Mouse (Mus musculus) intestine, postnatal 0 days (tissue): ENCODE results near the gene Hspg2. TPM values are rescaled to one million over a fixed set of nuclear protein-coding genes. Genes with fewer than 3 reads are reported as not detected.

Experiments
- ATAC-seq: fragments of 200-750 bp; cut with Nextera tagmentation; 2 replicates; pipeline ENCODE4 v1.8.0; 2017; ENCODE audit warnings: mild to moderate bottlenecking, moderate TSS enrichment, moderate library complexity
- H3K27ac ChIP-seq: fragments of 300-500 bp; sonication (generic); 2 replicates; pipeline ENCODE4 v1.5.1; 2014; ENCODE audit warnings: mild to moderate bottlenecking, low read depth, low read length, moderate library complexity
- H3K27me3 ChIP-seq: fragments of 300-500 bp; sonication (generic); replicated peaks from 2 replicates; pipeline ENCODE4 v1.6.1; 2014; ENCODE audit warnings: low read length, mixed read lengths; ENCODE audit not compliant: control insufficient read depth, insufficient read depth
- H3K36me3 ChIP-seq: fragments of 300-500 bp; sonication (generic); 2 replicates; pipeline ENCODE4 v1.6.1; 2014; ENCODE audit warnings: mild to moderate bottlenecking, moderate library complexity; ENCODE audit not compliant: control insufficient read depth, insufficient read depth
- H3K4me1 ChIP-seq: fragments of 300-500 bp; sonication (generic); replicated peaks from 2 replicates; pipeline ENCODE4 v1.6.1; 2014; ENCODE audit warnings: antibody characterized with exemption, low read length, mixed read lengths; ENCODE audit not compliant: control insufficient read depth, insufficient read depth
- H3K4me2 ChIP-seq: fragments of 300-500 bp; sonication (generic); replicated peaks from 2 replicates; pipeline ENCODE4 v1.6.1; 2014; ENCODE audit warnings: low read depth, mild to moderate bottlenecking, moderate library complexity
- H3K4me3 ChIP-seq: fragments of 300-500 bp; sonication (generic); 2 replicates; pipeline ENCODE4 v1.5.1; 2014; ENCODE audit warnings: low read depth, low read length
- H3K9ac ChIP-seq: fragments of 300-500 bp; sonication (generic); 2 replicates; pipeline ENCODE4 v1.6.1; 2014; ENCODE audit warnings: mild to moderate bottlenecking, low read depth, low read length
- H3K9me3 ChIP-seq: fragments of 300-500 bp; sonication (generic); 2 replicates; pipeline ENCODE4 v1.6.1; 2016; ENCODE audit warnings: mixed run types; ENCODE audit not compliant: control insufficient read depth
- CTCF ChIP-seq: sonication (generic); IDR thresholded peaks from 2 replicates; pipeline ENCODE4 v1.5.1; 2016; ENCODE audit warnings: low read depth, mild to moderate bottlenecking, control low read depth, antibody characterized with exemption, moderate library complexity
- whole genome bisulfite sequencing: fragments of 180-500 bp; shearing (Covaris S2); extraction: QIAGEN DNeasy Blood & Tissue Kit; methylation state at CpG from one replicate; pipeline ENCODE4 v1.1.7; 2014; 5-methylcytosine and 5-hydroxymethylcytosine counted together
- polyA plus RNA-seq: library from polyadenylated mRNA; unstranded; fragments of >200 nt; fragmentation: Nextera tagmentation; extraction: Ambion mirVana; gene quantifications from 2 replicates; pipeline ENCODE4 v1.2.1, GENCODE M21; 2015

Hspg2 gene
- polyA plus RNA-seq, 1 experiment from 2014 or later = 16.3 TPM

GRCm38 (mm10) chr4:137473240-137473639, 4.7 kb downstream of the Hspg2 start:
- 82% methylated on average over 8 of the region's 8 CpGs for WGBS
- no peak for ATAC-seq
- no peak overlapping the region for H3K27ac ChIP-seq
- TF ChIP-seq CTCF = no peak
- H3K36me3 ChIP-seq = no peaks in the 10 kb centered on the region
- no peak overlapping the region for H3K4me3 ChIP-seq
- no peak overlapping the region for H3K9ac ChIP-seq
- no peaks in the 10 kb centered on the region for H3K9me3 ChIP-seq
- no peaks in the 10 kb centered on the region for H3K27me3 ChIP-seq
- H3K4me2 ChIP-seq = 0 out of 2 replicates have a peak overlapping the region, but pooled peaks have one; percentile 28
- H3K4me1 ChIP-seq = peaks cover 17% of the 10 kb centered on the region; the same call in 1 of the 2 replicates

GRCm38 (mm10) chr4:137473701-137474388, 5.3 kb downstream of the Hspg2 start:
- WGBS = 39% methylated on average over 18 of the region's 18 CpGs
- no peak for ATAC-seq
- H3K4me2 ChIP-seq = peak overlapping the region; percentile 28
- H3K9ac ChIP-seq = no peak overlapping the region
- peak overlapping the region; percentile 5; the same call in 1 of the 2 replicates for H3K27ac ChIP-seq
- H3K4me1 ChIP-seq = peaks cover 17% of the 10 kb centered on the region; the same call in 1 of the 2 replicates
- no peaks in the 10 kb centered on the region for H3K9me3 ChIP-seq
- H3K27me3 ChIP-seq = no peaks in the 10 kb centered on the region
- H3K4me3 ChIP-seq = no peak overlapping the region
- TF ChIP-seq CTCF = 0 out of 2 replicates have a peak, but pooled peaks have one; percentile 3
- H3K36me3 ChIP-seq = no peaks in the 10 kb centered on the region

DNA sequence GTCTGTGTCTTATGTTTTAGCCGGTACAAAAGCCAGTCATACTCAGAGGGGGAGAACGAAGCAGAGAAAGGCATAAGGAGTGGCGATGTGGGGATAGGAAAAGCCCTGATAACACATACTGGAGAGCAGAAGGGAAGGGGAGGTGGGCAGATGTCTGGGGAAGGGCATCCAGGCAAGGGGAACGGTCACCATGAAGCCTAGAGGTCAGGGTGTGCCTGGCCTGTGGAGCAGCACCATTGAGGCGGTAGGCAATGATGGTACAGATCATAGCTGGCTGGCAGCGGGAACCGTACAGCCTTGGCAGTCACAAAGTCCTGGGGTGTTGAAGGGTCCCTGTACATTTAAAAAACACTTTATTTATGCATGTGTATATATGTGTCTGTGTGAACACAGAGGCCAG, 6.1 kb downstream of the Hspg2 start:
- Histone ChIP-seq H3K36me3 (no peaks in the 10 kb centered on the region), H3K4me2 (no peak overlapping the region), H3K27me3 (no peaks in the 10 kb centered on the region), H3K9ac (no peak overlapping the region), H3K4me1 (peaks cover 25% of the 10 kb centered on the region), H3K4me3 (no peak overlapping the region), H3K9me3 (no peaks in the 10 kb centered on the region), H3K27ac (no peak overlapping the region)
- TF ChIP-seq CTCF = no peak
- no peak for ATAC-seq
- WGBS = 88% methylated on average over 7 of the region's 7 CpGs

DNA sequence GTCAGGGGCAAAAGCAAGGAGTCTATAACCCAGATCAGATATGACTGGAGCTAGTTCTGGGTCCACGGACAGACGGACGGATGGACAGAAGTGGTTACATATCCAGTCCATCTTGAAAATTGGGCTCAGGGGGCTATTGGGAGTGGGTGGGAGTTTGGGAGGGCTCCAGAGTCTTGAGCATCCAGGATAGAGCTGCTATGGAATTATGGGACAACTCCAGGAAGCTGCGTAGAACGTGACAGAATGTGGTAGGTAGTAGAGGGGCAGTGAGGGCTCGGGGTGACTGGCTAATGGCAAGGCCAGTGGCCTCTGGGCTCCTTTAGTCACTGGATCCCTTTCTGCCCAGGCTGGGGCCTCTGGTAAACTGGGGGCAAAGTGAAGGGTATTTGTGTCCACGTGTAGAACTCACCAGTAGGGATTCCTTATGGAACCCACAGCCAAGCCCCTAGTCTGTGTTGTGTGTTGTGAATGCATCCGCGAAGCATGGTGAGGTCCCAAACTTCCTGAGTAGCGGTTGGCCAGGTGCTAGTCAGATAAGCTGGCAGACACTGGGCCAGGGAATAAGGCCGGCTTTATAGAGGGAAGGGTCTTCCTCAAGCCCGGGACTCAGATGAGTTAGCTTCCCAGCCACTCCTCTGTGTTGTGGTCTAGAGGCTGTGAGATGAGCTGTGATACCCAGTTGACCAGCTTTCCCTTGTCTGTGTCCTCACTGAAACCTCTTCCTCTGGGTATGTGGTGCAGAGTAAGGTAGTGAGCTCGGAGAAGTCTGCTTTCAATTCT, 6.9 kb downstream of the Hspg2 start:
- no peak overlapping the region for H3K4me3 ChIP-seq

GRCm38 (mm10) chr4:137476065-137476760, 7.6 kb downstream of the Hspg2 start:
- TF ChIP-seq CTCF = no peak
- Histone ChIP-seq H3K4me2 (peak overlapping the region; percentile 54), H3K9me3 (no peaks in the 10 kb centered on the region), H3K36me3 (no peaks in the 10 kb centered on the region), H3K27me3 (no peaks in the 10 kb centered on the region), H3K27ac (peak overlapping the region; percentile 9), H3K9ac (no peak overlapping the region), H3K4me3 (peak overlapping the region; percentile 2; the same call in 1 of the 2 replicates), H3K4me1 (peaks cover 29% of the 10 kb centered on the region)
- 8% methylated on average over 10 of the region's 10 CpGs for WGBS
- ATAC-seq = peak; percentile 79

More for the DNA sequence above, 6.9 kb downstream of the Hspg2 start:
- Histone ChIP-seq H3K9ac (no peak overlapping the region), H3K36me3 (no peaks in the 10 kb centered on the region), H3K4me2 (no peak overlapping the region), H3K27me3 (no peaks in the 10 kb centered on the region), H3K27ac (no peak overlapping the region), H3K4me1 (peaks cover 28% of the 10 kb centered on the region), H3K9me3 (no peaks in the 10 kb centered on the region)
- 64% methylated on average over 13 of the region's 13 CpGs for WGBS
- TF ChIP-seq CTCF = no peak
- ATAC-seq = no peak
